Mouse (Mus musculus) CH12F3 (cell line): ENCODE measurements around the gene Sirt2.

Experiments used
- in situ Hi-C: fragments of 300-500 bp; cut with MboI; formaldehyde crosslinking; loops from 2 replicates; pipeline ENCODE4 v1.14.3; 2020; ENCODE audit warnings: low sequenced_read_pairs

Sirt2 gene

GRCm38 (mm10) chr7:28766173-28766879, at the start of gene Sirt2:
Gene Sirt2 (plus strand): TSS chr7:28766735.
- in situ Hi-C loops: no loop called here

GRCm38 (mm10) chr7:28717726-28718125, 48.8 kb upstream of the Sirt2 start:
- in situ Hi-C loops: no loop called here

- in situ Hi-C loops: no loop called here
Observed at GRCm38 (mm10) chr7:28719159-28719558, 47.4 kb upstream of the Sirt2 start.

- in situ Hi-C loops: no loop called here
Observed at GRCm38 (mm10) chr7:28719650-28720049, 46.9 kb upstream of the Sirt2 start.

- in situ Hi-C loops: no loop called here
Observed at GRCm38 (mm10) chr7:28720753-28721537, 45.6 kb upstream of the Sirt2 start.

- in situ Hi-C loops: no loop called here
Observed at GRCm38 (mm10) chr7:28722079-28722478, 44.5 kb upstream of the Sirt2 start.

GRCm38 (mm10) chr7:28724613-28725012, 41.9 kb upstream of the Sirt2 start:
- in situ Hi-C loops: no loop called here

GRCm38 (mm10) chr7:28726600-28726999, 39.9 kb upstream of the Sirt2 start:
- in situ Hi-C loops: no loop called here

GRCm38 (mm10) chr7:28727649-28728340, 38.7 kb upstream of the Sirt2 start:
- in situ Hi-C loops: no loop called here

- in situ Hi-C loops: no loop called here
Observed at GRCm38 (mm10) chr7:28732341-28733142, 34.0 kb upstream of the Sirt2 start.

- in situ Hi-C loops: no loop called here
Observed at GRCm38 (mm10) chr7:28733211-28733610, 33.3 kb upstream of the Sirt2 start.

- in situ Hi-C loops: no loop called here
Observed at GRCm38 (mm10) chr7:28735701-28736100, 30.8 kb upstream of the Sirt2 start.

- in situ Hi-C loops: no loop called here
Observed at GRCm38 (mm10) chr7:28739829-28740228, 26.7 kb upstream of the Sirt2 start.

- in situ Hi-C loops: no loop called here
Observed at GRCm38 (mm10) chr7:28740949-28741348, 25.6 kb upstream of the Sirt2 start.

GRCm38 (mm10) chr7:28741368-28741708, 25.2 kb upstream of the Sirt2 start:
- in situ Hi-C loops: no loop called here

- in situ Hi-C loops: no loop called here
Observed at GRCm38 (mm10) chr7:28741709-28742438, 24.7 kb upstream of the Sirt2 start, which contains the start of the genes Mrps12 and Sars2. Gene Mrps12 (minus strand): TSS chr7:28741820. Gene Sars2 (plus strand): TSS chr7:28741992.

GRCm38 (mm10) chr7:28749935-28750334, 16.6 kb upstream of the Sirt2 start:
- in situ Hi-C loops: no loop called here

GRCm38 (mm10) chr7:28756079-28756478, 10.5 kb upstream of the Sirt2 start, which contains the start of gene Ccer2:
Gene Ccer2 (plus strand): TSS chr7:28756174.
- in situ Hi-C loops: no loop called here

- in situ Hi-C loops: no loop called here
Observed at GRCm38 (mm10) chr7:28758623-28759022, 7.9 kb upstream of the Sirt2 start.

GRCm38 (mm10) chr7:28761907-28762306, 4.6 kb upstream of the Sirt2 start:
- in situ Hi-C loops: no loop called here
